Mouse (Mus musculus) liver, postnatal 0 days (tissue): ENCODE measurements around the gene Ftsj3.

Experiments
- CTCF ChIP-seq: sonication (generic); IDR thresholded peaks from 2 replicates; pipeline ENCODE4 v1.5.1; 2016; ENCODE audit warnings: antibody characterized with exemption, low read depth
- EP300 ChIP-seq: IDR thresholded peaks from 2 replicates; pipeline ENCODE4 v1.6.1; 2016; ENCODE audit warnings: antibody characterized with exemption, low read depth, mild to moderate bottlenecking

DNA sequence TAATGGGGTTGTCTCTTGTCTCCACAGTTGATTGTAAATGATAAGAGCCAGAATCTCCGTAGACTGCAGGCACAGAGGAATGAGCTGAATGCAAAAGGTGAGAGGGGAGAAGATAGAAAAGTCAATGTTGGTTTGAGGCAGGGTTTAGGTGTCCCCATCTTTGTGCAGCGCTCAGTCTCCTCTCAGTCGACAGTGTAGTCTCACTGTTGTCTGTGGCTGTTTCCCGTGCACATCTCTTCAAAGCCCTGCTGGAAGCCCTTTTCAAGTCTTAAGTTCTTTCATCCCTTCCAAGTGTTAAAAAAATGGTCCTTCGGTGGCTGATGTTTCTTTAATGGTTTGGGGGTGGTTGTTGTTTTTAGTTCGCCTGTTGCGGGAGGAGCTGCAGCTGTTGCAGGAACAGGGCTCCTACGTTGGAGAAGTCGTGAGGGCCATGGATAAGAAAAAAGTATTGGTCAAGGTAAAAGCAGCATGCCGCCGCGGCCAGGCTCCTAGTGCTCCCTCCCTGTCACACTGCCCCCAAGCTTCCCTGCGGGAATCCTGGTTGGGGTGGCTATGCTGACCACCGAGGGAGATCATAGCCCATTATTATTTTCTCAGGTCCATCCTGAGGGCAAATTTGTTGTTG, 5.1 kb upstream of the Ftsj3 start:
- TF ChIP-seq CTCF = no peak
- TF ChIP-seq EP300 = no peak
